Mouse (Mus musculus) erythroblast, embryonic 14.5 days (primary cell): Measurements from ENCODE around the gene Kcnq2.

Source experiments
- GATA1 ChIP-seq: IDR thresholded peaks from 2 replicates; pipeline ENCODE4 v1.6.1; 2012; ENCODE audit warnings: low read length, inconsistent platforms, mixed read lengths
- TAL1 ChIP-seq: IDR thresholded peaks from 3 replicates; pipeline ENCODE4 v1.6.1; 2012; ENCODE audit warnings: low read length, inconsistent platforms, mixed read lengths

DNA sequence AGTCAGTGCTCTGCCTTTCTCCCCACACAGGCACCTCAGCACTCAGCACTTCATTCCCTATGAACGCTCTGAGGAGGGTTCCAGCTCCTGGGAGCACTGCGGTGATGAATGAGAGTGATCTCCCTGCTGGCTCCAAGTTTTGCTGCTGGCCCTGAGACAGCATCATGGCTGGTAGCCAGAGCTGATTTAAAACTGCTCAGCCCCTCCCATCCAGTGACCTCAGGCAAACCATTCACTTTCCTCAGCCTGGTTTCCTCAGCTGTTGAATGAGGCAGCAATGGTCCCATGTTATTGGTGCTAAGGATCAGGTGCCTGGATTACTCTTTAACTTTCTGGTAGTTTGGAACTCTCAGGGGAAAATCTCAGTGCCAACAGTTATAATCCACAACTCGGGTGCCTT is 91.7 kb downstream of the Kcnq2 start, which contains the start of gene Chrna4:
- TF ChIP-seq TAL1 (no peak), GATA1 (no peak)
